Mouse (Mus musculus) hindbrain, postnatal 0 days (tissue): ENCODE measurements around the gene Nexn. TPM values are rescaled to one million over a fixed set of nuclear protein-coding genes. Genes with fewer than 3 reads are reported as not detected.
A peak's percentile ranks its signal among the peaks of the same experiment; 100 is the strongest.

Experiments used
- ATAC-seq: fragments of 200-750 bp; cut with Nextera tagmentation; 2 replicates; pipeline ENCODE4 v1.8.0; 2017; ENCODE audit warnings: mild to moderate bottlenecking, moderate TSS enrichment, moderate library complexity
- DNase-seq: peaks from one replicate; pipeline ENCODE4 v3.0.0-alpha.2; 2015; ENCODE audit warnings: low spot score
- H3K27ac ChIP-seq: fragments of 300-500 bp; sonication (generic); 2 replicates; pipeline ENCODE4 v1.5.1; 2014; ENCODE audit warnings: mild to moderate bottlenecking
- H3K27me3 ChIP-seq: fragments of 300-500 bp; sonication (generic); 2 replicates; pipeline ENCODE4 v1.6.1; 2014; ENCODE audit warnings: low read length, mixed read lengths; ENCODE audit not compliant: insufficient read depth
- H3K36me3 ChIP-seq: fragments of 300-500 bp; sonication (generic); 2 replicates; pipeline ENCODE4 v1.6.1; 2014; ENCODE audit warnings: low read length, mixed read lengths; ENCODE audit not compliant: insufficient read depth
- H3K4me1 ChIP-seq: fragments of 300-500 bp; sonication (generic); 2 replicates; pipeline ENCODE4 v1.6.1; 2014; ENCODE audit warnings: antibody characterized with exemption, low read length, mixed read lengths; ENCODE audit not compliant: insufficient read depth
- H3K4me2 ChIP-seq: fragments of 300-500 bp; sonication (generic); 2 replicates; pipeline ENCODE4 v1.6.1; 2014; ENCODE audit warnings: low read depth, mild to moderate bottlenecking, low read length, moderate library complexity, mixed read lengths
- H3K4me3 ChIP-seq: fragments of 300-500 bp; sonication (generic); 2 replicates; pipeline ENCODE4 v1.5.1; 2014; ENCODE audit warnings: low read length
- H3K9ac ChIP-seq: fragments of 300-500 bp; sonication (generic); replicated peaks from 2 replicates; pipeline ENCODE4 v1.6.1; 2014; ENCODE audit warnings: mild to moderate bottlenecking, low read length, moderate library complexity, mixed read lengths
- H3K9me3 ChIP-seq: fragments of 300-500 bp; sonication (generic); 2 replicates; pipeline ENCODE4 v1.6.1; 2016; ENCODE audit warnings: low read length, mixed read lengths
- CTCF ChIP-seq: IDR thresholded peaks from 2 replicates; pipeline ENCODE4 v1.5.1; 2016; ENCODE audit warnings: antibody characterized with exemption, control low read depth, low read depth
- WGBS: fragments of 180-500 bp; shearing (Covaris S2); extraction: QIAGEN DNeasy Blood & Tissue Kit; methylation state at CpG from one replicate; pipeline ENCODE4 v1.1.7; 2014; 5-methylcytosine and 5-hydroxymethylcytosine counted together
- polyA plus RNA-seq: library from polyadenylated mRNA; unstranded; fragments of >200 nt; fragmentation: Nextera tagmentation; extraction: Ambion mirVana; gene quantifications from 2 replicates; pipeline ENCODE4 v1.2.1, GENCODE M21; 2015
- total RNA-seq: library from RNA; depleted of rRNA; stranded (reverse); fragments of >200 nt; gene quantifications from 2 replicates; pipeline ENCODE4 v1.2.3, GENCODE M21; 2014

Nexn gene
- total and polyA plus RNA-seq, 2 experiments from 2014 or later: 0.37 to 2.5 TPM

- TF ChIP-seq CTCF: no peak
- H3K9me3 ChIP-seq: no peaks in the 10 kb centered on the region
- H3K9ac ChIP-seq: no peak overlapping the region
- DNase-seq (no peak), ATAC-seq (no peak)
- H3K36me3 ChIP-seq: peaks cover 19% of the 10 kb centered on the region; the same call in 1 of the 2 replicates
- H3K27ac ChIP-seq: no peak overlapping the region
- H3K4me1 ChIP-seq: no peaks in the 10 kb centered on the region
- H3K4me3 ChIP-seq: no peak overlapping the region
- H3K4me2 ChIP-seq: no peak overlapping the region
- H3K27me3 ChIP-seq: no peaks in the 10 kb centered on the region
- WGBS: 62% methylated on average over 6 of the region's 6 CpGs
These were observed 38.1 kb upstream of the Nexn start for GRCm38 (mm10) chr3:152304093-152304815.

DNA sequence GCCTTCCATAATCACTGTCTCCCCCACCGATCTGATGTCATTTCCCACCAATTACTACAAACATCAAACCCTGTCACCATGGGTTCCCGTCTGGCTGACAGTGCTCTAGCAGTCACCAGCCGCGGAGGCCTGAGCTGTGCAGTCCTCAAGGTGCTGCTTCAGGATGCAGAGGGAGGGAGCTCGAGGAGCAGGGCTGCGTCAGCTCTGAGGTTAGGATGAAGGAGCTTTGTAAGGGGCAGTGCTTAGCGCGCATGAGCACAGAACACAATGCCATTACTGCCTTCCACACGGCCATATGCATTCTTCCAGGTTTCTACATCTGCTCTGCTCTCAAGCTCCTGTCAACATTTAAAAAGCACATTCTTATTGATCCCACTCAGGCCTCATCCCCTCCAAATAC is 36.8 kb upstream of the Nexn start:
- no peak overlapping the region for H3K27ac ChIP-seq
- no peaks in the 10 kb centered on the region for H3K9me3 ChIP-seq
- no peak overlapping the region for H3K4me3 ChIP-seq
- no peak overlapping the region for H3K4me2 ChIP-seq
- DNase-seq (no peak), ATAC-seq (0 out of 2 replicates have a peak, but pooled peaks have one; percentile 32)
- peaks cover 19% of the 10 kb centered on the region; the same call in 1 of the 2 replicates for H3K36me3 ChIP-seq
- no peak overlapping the region for H3K9ac ChIP-seq
- 72% methylated on average over 9 of the region's 9 CpGs for WGBS
- no peaks in the 10 kb centered on the region for H3K4me1 ChIP-seq
- no peaks in the 10 kb centered on the region for H3K27me3 ChIP-seq
- TF ChIP-seq CTCF: no peak

GRCm38 (mm10) chr3:152300376-152301337 is 34.5 kb upstream of the Nexn start:
- no peak overlapping the region for H3K27ac ChIP-seq
- ATAC-seq (no peak), DNase-seq (no peak)
- no peak overlapping the region for H3K4me2 ChIP-seq
- H3K4me3 ChIP-seq: no peak overlapping the region
- TF ChIP-seq CTCF: peak; percentile 59
- H3K4me1 ChIP-seq: no peaks in the 10 kb centered on the region
- H3K9me3 ChIP-seq: no peaks in the 10 kb centered on the region
- H3K9ac ChIP-seq: no peak overlapping the region
- WGBS: 90% methylated on average over 14 of the region's 14 CpGs
- H3K27me3 ChIP-seq: no peaks in the 10 kb centered on the region
- H3K36me3 ChIP-seq: peaks cover 19% of the 10 kb centered on the region

DNA sequence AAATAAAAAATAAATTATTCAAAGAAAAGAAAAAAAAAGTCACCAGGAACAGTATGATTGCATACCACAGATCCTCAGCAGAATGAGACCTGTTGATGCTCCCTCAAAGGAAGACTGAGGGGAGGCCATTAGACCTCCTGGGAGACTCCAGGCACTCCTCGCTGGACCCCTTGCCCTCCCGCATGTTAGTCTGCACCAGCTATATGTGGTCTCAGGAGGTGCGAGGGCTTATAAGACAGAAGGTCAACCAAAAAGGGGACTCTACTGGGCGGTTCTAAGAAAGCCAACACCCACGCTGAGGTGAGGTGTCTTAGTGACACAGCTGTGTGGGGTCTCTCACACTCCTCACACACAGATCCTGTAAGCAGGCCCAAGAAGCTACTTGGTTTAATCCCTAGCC is 29.7 kb upstream of the Nexn start:
- H3K9ac ChIP-seq: no peak overlapping the region
- peaks cover 17% of the 10 kb centered on the region for H3K36me3 ChIP-seq
- no peak for TF ChIP-seq CTCF
- no peak overlapping the region for H3K27ac ChIP-seq
- no peak for DNase-seq
- no peak overlapping the region for H3K4me2 ChIP-seq
- no peaks in the 10 kb centered on the region for H3K27me3 ChIP-seq
- no peak for ATAC-seq
- H3K4me3 ChIP-seq: no peak overlapping the region
- 93% methylated on average over 5 of the region's 5 CpGs for WGBS
- H3K9me3 ChIP-seq: no peaks in the 10 kb centered on the region
- H3K4me1 ChIP-seq: no peaks in the 10 kb centered on the region

DNA sequence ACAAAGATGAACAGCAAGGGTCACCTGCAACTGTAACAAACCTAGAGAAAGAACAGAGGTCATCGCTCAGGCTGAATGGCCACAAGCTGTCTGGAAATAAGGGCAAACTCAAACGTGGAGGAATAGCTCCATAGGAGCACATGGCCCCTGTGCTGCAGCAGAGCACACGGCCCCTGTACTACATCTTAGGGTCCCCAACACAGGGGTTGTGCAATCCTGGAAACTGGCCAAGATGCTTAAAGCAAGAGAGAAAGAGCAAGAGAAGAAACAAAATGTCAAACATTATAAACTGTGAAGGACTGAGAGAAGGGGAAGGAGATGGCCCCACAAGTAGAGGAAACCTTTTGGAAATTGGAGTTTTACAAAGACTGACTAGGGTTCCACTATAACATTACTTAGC is 28.2 kb upstream of the Nexn start:
- DNase-seq (no peak), ATAC-seq (no peak)
- 75% methylated on average over 3 of the region's 3 CpGs for WGBS
- Histone ChIP-seq H3K9ac (no peak overlapping the region), H3K36me3 (peaks cover 22% of the 10 kb centered on the region), H3K4me3 (no peak overlapping the region), H3K9me3 (no peaks in the 10 kb centered on the region), H3K27ac (no peak overlapping the region), H3K4me2 (no peak overlapping the region), H3K27me3 (no peaks in the 10 kb centered on the region), H3K4me1 (no peaks in the 10 kb centered on the region)
- TF ChIP-seq CTCF: no peak

GRCm38 (mm10) chr3:152293530-152294181 is 27.5 kb upstream of the Nexn start:
- no peak overlapping the region for H3K9ac ChIP-seq
- ATAC-seq (no peak), DNase-seq (no peak)
- peaks cover 23% of the 10 kb centered on the region for H3K36me3 ChIP-seq
- no peak for TF ChIP-seq CTCF
- H3K4me1 ChIP-seq: no peaks in the 10 kb centered on the region
- no peak overlapping the region for H3K4me2 ChIP-seq
- H3K27me3 ChIP-seq: no peaks in the 10 kb centered on the region
- no peak overlapping the region for H3K4me3 ChIP-seq
- WGBS: 90% methylated on average over 13 of the region's 13 CpGs
- H3K9me3 ChIP-seq: no peaks in the 10 kb centered on the region
- no peak overlapping the region for H3K27ac ChIP-seq
